Mouse (Mus musculus): ENCODE measurements at regions not wholly inside any gene's neighbourhood (a gene's known extent, or its start where the extent isn't known, plus 50 kb on each side); places are given as distances from the start of the nearest gene placed in this dataset.

- TF ChIP-seq CTCF (IDR thresholded peaks at IDR 0.05; ENCODE audit: control insufficient read depth, insufficient read depth, insufficient replicate concordance, low read depth, low read length) (no peak), POLR2A (IDR thresholded peaks at IDR 0.05; ENCODE audit: control insufficient read depth, low read depth, low read length) (no peak)
Observed at GRCm38 (mm10) chr2:144182108-144182507, 88.4 kb upstream of the Mgme1 start.

Data from testis, adult 2 months (tissue).